Mouse (Mus musculus) testis, postnatal 14 days (tissue): ENCODE data around the gene Foxk2.
A peak's percentile ranks its signal among the peaks of the same experiment; 100 is the strongest.

Experiments used
- DNase-seq: peaks from one replicate; pipeline ENCODE4 v3.0.0; 2021; ENCODE audit warnings: low spot score

The Foxk2 gene

GRCm38 (mm10) chr11:121259160-121260100 lies at the start of gene Foxk2:
Gene Foxk2 (plus strand): TSS chr11:121259990.
- DNase-seq, result peak; percentile 92

GRCm38 (mm10) chr11:121216831-121217230 lies 43.0 kb upstream of the Foxk2 start:
- DNase-seq, result no peak

GRCm38 (mm10) chr11:121219776-121220175 lies 40.0 kb upstream of the Foxk2 start:
- DNase-seq, result no peak

GRCm38 (mm10) chr11:121220771-121221170 lies 39.0 kb upstream of the Foxk2 start:
- no peak for DNase-seq

- no peak for DNase-seq
Measured at GRCm38 (mm10) chr11:121221321-121222010, 38.3 kb upstream of the Foxk2 start.

- no peak for DNase-seq
Measured at GRCm38 (mm10) chr11:121228129-121229017, 31.4 kb upstream of the Foxk2 start.

- peak; percentile 64 for DNase-seq
Measured at GRCm38 (mm10) chr11:121229018-121229439, 30.8 kb upstream of the Foxk2 start, which contains the start of gene Cybc1. Gene Cybc1 (minus strand): TSS chr11:121229322.

- DNase-seq, result no peak
Measured at GRCm38 (mm10) chr11:121231191-121231590, 28.6 kb upstream of the Foxk2 start.

- no peak for DNase-seq
Measured at GRCm38 (mm10) chr11:121231628-121232291, 28.0 kb upstream of the Foxk2 start.

GRCm38 (mm10) chr11:121232706-121233105 lies 27.1 kb upstream of the Foxk2 start:
- DNase-seq, result no peak

GRCm38 (mm10) chr11:121235475-121236238 lies 24.1 kb upstream of the Foxk2 start:
- no peak for DNase-seq

GRCm38 (mm10) chr11:121236564-121237344 lies 23.0 kb upstream of the Foxk2 start, which contains the start of gene Narf:
Gene Narf (plus strand): TSS chr11:121237253.
- DNase-seq, result peak; percentile 100

GRCm38 (mm10) chr11:121237345-121238128 lies 22.3 kb upstream of the Foxk2 start:
- DNase-seq, result no peak

- DNase-seq, result no peak
Measured at GRCm38 (mm10) chr11:121239669-121240068, 20.1 kb upstream of the Foxk2 start.

- no peak for DNase-seq
Measured at GRCm38 (mm10) chr11:121250196-121250595, 9.6 kb upstream of the Foxk2 start.

- peak; percentile 73 for DNase-seq
Measured at GRCm38 (mm10) chr11:121260211-121260906, 569 bp downstream of the Foxk2 start.

- DNase-seq, result no peak
Measured at GRCm38 (mm10) chr11:121261074-121261473, 1.3 kb downstream of the Foxk2 start.

- no peak for DNase-seq
Measured at GRCm38 (mm10) chr11:121277516-121277915, 17.7 kb downstream of the Foxk2 start.
